Mouse (Mus musculus) embryonic facial prominence, embryonic 14.5 days (tissue): ENCODE data around the gene Wdr95. TPM values are rescaled to one million over a fixed set of nuclear protein-coding genes. Genes with fewer than 3 reads are reported as not detected.
A peak's percentile ranks its signal among the peaks of the same experiment; 100 is the strongest.

Experiments used
- ATAC-seq: fragments of 200-750 bp; cut with Nextera tagmentation; 2 replicates; pipeline ENCODE4 v1.8.0; 2017; ENCODE audit warnings: low read depth, moderate number of reproducible peaks, moderate TSS enrichment
- DNase-seq: peaks from one replicate; pipeline ENCODE4 v3.0.0-alpha.2; 2015; ENCODE audit warnings: low spot score
- H3K27ac ChIP-seq: fragments of 300-500 bp; sonication (generic); replicated peaks from 2 replicates; pipeline ENCODE4 v1.5.1; 2014; ENCODE audit warnings: low read depth, mild to moderate bottlenecking, low read length, moderate library complexity
- H3K27me3 ChIP-seq: fragments of 300-500 bp; sonication (generic); replicated peaks from 2 replicates; pipeline ENCODE4 v1.6.1; 2014; ENCODE audit warnings: low read length; ENCODE audit not compliant: control insufficient read depth, insufficient read depth
- H3K36me3 ChIP-seq: fragments of 300-500 bp; sonication (generic); 2 replicates; pipeline ENCODE4 v1.6.1; 2014; ENCODE audit warnings: low read length, mixed read lengths; ENCODE audit not compliant: control insufficient read depth, insufficient read depth
- H3K4me1 ChIP-seq: fragments of 300-500 bp; sonication (generic); 2 replicates; pipeline ENCODE4 v1.6.1; 2014; ENCODE audit warnings: antibody characterized with exemption, low read length; ENCODE audit not compliant: control insufficient read depth, insufficient read depth
- H3K4me2 ChIP-seq: fragments of 300-500 bp; sonication (generic); 2 replicates; pipeline ENCODE4 v1.6.1; 2014; ENCODE audit warnings: low read depth, mild to moderate bottlenecking, low read length, moderate library complexity, mixed read lengths
- H3K4me3 ChIP-seq: fragments of 300-500 bp; sonication (generic); 2 replicates; pipeline ENCODE4 v1.5.1; 2014; ENCODE audit warnings: low read depth, mild to moderate bottlenecking, low read length
- H3K9ac ChIP-seq: fragments of 300-500 bp; sonication (generic); 2 replicates; pipeline ENCODE4 v1.6.1; 2014; ENCODE audit warnings: low read depth, mild to moderate bottlenecking, low read length, moderate library complexity, mixed read lengths
- H3K9me3 ChIP-seq: fragments of 300-500 bp; sonication (generic); 2 replicates; pipeline ENCODE4 v1.6.1; 2016; ENCODE audit warnings: low read length; ENCODE audit not compliant: control insufficient read depth
- WGBS: fragments of 180-500 bp; shearing (Covaris S2); extraction: QIAGEN DNeasy Blood & Tissue Kit; methylation state at CpG from one replicate; pipeline ENCODE4 v1.1.7; 2014; 5-methylcytosine and 5-hydroxymethylcytosine counted together
- polyA plus RNA-seq: library from polyadenylated mRNA; unstranded; fragments of >200 nt; fragmentation: Nextera tagmentation; extraction: Ambion mirVana; gene quantifications from 2 replicates; pipeline ENCODE4 v1.2.1, GENCODE M21; 2014

The Wdr95 gene
- polyA plus RNA-seq, 1 experiment from 2014 or later: 0.72 TPM

DNA sequence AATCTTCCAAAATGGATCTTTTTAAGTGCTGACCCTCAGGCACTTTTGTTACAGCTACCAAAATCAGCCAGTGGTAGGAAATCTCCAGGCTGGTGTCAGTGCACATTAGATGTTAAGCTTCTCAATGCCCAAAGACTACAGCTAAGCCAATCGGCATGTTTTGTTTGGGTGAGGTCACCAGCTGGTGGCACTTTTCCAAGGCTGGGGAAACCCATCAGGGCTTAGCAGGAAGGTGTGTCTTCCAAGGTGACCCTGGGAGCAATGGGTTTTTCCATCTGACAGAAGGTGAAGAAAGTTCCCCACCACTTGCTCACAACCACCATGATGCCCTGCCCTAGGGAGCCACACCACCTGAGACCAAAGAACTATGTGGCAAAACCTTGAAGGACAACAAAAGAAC, 87.7 kb downstream of the Wdr95 start:
- Histone ChIP-seq H3K27ac (no peak overlapping the region), H3K9me3 (no peaks in the 10 kb centered on the region), H3K4me3 (no peak overlapping the region), H3K9ac (no peak overlapping the region), H3K36me3 (peaks cover 61% of the 10 kb centered on the region), H3K27me3 (no peaks in the 10 kb centered on the region), H3K4me1 (peaks cover 8% of the 10 kb centered on the region; the same call in 1 of the 2 replicates), H3K4me2 (no peak overlapping the region)
- ATAC-seq (no peak), DNase-seq (no peak)
- WGBS: 80% methylated on average over 1 of the region's 1 CpGs

- H3K9me3 ChIP-seq: no peaks in the 10 kb centered on the region
- H3K9ac ChIP-seq: no peak overlapping the region
- no peak overlapping the region for H3K4me2 ChIP-seq
- peaks cover 5% of the 10 kb centered on the region; the same call in 1 of the 2 replicates for H3K4me1 ChIP-seq
- peaks cover 67% of the 10 kb centered on the region for H3K36me3 ChIP-seq
- no peak overlapping the region for H3K27ac ChIP-seq
- H3K27me3 ChIP-seq: no peaks in the 10 kb centered on the region
- no peak for ATAC-seq
- WGBS: 93% methylated on average over 10 of the region's 10 CpGs
- DNase-seq: no peak
- H3K4me3 ChIP-seq: no peak overlapping the region
Observed at GRCm38 (mm10) chr5:149616817-149617216, 88.3 kb downstream of the Wdr95 start.

DNA sequence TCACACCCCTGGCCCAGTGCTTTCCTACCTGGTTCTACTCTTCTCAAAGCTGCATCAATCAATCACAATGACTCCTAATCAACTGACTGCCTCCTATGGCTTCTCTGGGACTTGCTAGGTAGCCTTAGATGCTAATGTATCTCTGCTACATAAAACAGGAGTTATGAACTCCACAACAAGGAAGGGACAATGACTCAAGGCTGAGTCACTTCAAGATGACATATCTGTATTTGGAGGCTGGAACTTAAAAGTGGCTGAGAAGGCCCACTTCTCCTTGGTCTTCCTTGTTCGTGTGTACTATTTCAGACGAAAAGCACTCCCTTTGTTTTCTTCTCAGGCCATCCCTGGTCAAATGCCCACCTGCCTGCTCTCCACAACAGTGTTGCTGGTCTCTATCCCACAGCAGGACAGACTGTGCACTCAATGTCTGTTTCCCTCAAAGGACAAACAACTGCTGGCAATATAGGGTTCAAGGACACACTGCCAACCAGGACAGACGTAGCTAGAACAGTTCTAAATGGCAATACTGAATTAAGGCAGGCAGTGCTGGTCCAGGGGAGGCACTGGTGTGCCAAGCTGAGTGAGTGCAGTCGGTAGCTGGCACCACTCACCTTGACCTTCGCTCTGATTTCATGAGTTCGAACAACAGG, 89.4 kb downstream of the Wdr95 start:
- no peak for ATAC-seq
- 87% methylated on average over 6 of the region's 6 CpGs for WGBS
- peaks cover 78% of the 10 kb centered on the region for H3K36me3 ChIP-seq

GRCm38 (mm10) chr5:149622152-149622551, 93.7 kb downstream of the Wdr95 start:
- H3K27ac ChIP-seq: no peak overlapping the region
- ATAC-seq: no peak
- WGBS: 68% methylated on average over 7 of the region's 7 CpGs

More for the DNA sequence above, 89.4 kb downstream of the Wdr95 start:
- no peak overlapping the region for H3K27ac ChIP-seq
- H3K9ac ChIP-seq: no peak overlapping the region
- no peaks in the 10 kb centered on the region for H3K4me1 ChIP-seq
- H3K4me3 ChIP-seq: no peak overlapping the region
- no peak for DNase-seq
- H3K9me3 ChIP-seq: no peaks in the 10 kb centered on the region
- H3K27me3 ChIP-seq: no peaks in the 10 kb centered on the region
- no peak overlapping the region for H3K4me2 ChIP-seq

GRCm38 (mm10) chr5:149622644-149623043, 94.2 kb downstream of the Wdr95 start:
- Histone ChIP-seq H3K27ac (no peak overlapping the region), H3K9me3 (no peaks in the 10 kb centered on the region), H3K9ac (no peak overlapping the region), H3K4me3 (no peak overlapping the region), H3K4me1 (no peaks in the 10 kb centered on the region), H3K36me3 (peaks cover 97% of the 10 kb centered on the region), H3K4me2 (no peak overlapping the region), H3K27me3 (no peaks in the 10 kb centered on the region)
- 65% methylated on average over 6 of the region's 6 CpGs for WGBS
- no peak for DNase-seq
- no peak for ATAC-seq

More at GRCm38 (mm10) chr5:149622152-149622551, 93.7 kb downstream of the Wdr95 start:
- no peak for DNase-seq
- no peak overlapping the region for H3K9ac ChIP-seq
- H3K4me1 ChIP-seq: no peaks in the 10 kb centered on the region
- no peaks in the 10 kb centered on the region for H3K27me3 ChIP-seq
- H3K36me3 ChIP-seq: peaks cover 97% of the 10 kb centered on the region
- H3K4me2 ChIP-seq: no peak overlapping the region
- H3K9me3 ChIP-seq: no peaks in the 10 kb centered on the region
- no peak overlapping the region for H3K4me3 ChIP-seq

DNA sequence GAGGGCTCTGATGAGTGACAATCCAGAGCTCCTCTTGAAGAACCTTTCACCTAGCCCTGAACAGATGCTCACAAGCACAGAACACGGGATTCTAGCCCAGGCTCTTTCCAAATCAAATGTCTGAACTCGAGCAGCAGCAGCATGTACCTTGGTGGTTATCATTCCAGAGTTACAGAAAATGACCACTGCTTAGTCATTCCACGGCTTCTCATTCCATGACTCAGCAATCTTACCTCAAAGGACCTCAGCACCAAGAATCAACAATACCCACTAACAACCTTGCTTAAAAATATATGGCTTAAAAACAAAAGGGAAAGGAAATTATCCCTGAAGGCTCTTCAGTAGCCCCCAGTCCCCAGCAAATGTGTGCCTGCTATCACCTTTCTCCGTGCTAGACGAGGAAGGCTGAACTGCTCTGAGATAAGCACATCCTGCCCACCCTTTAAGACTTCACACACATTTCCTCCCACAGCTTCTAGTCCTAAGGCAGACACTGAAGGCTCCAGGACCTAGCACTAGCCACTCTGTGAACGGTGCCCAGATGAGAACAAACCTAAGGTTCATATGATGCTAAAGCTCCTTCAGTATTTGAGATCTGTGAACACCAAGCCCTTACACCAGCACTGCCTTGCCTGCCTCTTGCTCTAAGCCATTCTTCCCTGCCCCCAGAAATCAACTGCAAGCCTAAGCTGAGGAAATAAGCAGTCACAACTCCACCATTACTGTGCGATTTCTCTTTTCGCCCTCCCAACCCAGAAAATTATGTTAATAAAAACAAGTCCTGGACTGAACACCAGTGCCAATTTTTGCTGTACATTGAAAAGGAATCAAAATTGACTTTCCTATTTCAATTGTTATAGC, 95.6 kb downstream of the Wdr95 start:
- H3K27ac ChIP-seq: no peak overlapping the region
- H3K4me2 ChIP-seq: no peak overlapping the region
- ATAC-seq (no peak), DNase-seq (no peak)
- 81% methylated on average over 8 of the region's 8 CpGs for WGBS
- no peaks in the 10 kb centered on the region for H3K27me3 ChIP-seq
- no peak overlapping the region for H3K9ac ChIP-seq
- peaks cover 95% of the 10 kb centered on the region for H3K36me3 ChIP-seq
- no peaks in the 10 kb centered on the region for H3K4me1 ChIP-seq
- no peak overlapping the region for H3K4me3 ChIP-seq
- no peaks in the 10 kb centered on the region for H3K9me3 ChIP-seq

- no peak overlapping the region for H3K27ac ChIP-seq
- no peaks in the 10 kb centered on the region for H3K4me1 ChIP-seq
- H3K27me3 ChIP-seq: no peaks in the 10 kb centered on the region
- H3K36me3 ChIP-seq: peaks cover 95% of the 10 kb centered on the region
- DNase-seq: no peak
- WGBS: 89% methylated on average over 3 of the region's 3 CpGs
- H3K4me2 ChIP-seq: no peak overlapping the region
- no peak for ATAC-seq
- no peak overlapping the region for H3K4me3 ChIP-seq
- H3K9me3 ChIP-seq: no peaks in the 10 kb centered on the region
- no peak overlapping the region for H3K9ac ChIP-seq
Observed at GRCm38 (mm10) chr5:149625547-149625946, 97.1 kb downstream of the Wdr95 start.

DNA sequence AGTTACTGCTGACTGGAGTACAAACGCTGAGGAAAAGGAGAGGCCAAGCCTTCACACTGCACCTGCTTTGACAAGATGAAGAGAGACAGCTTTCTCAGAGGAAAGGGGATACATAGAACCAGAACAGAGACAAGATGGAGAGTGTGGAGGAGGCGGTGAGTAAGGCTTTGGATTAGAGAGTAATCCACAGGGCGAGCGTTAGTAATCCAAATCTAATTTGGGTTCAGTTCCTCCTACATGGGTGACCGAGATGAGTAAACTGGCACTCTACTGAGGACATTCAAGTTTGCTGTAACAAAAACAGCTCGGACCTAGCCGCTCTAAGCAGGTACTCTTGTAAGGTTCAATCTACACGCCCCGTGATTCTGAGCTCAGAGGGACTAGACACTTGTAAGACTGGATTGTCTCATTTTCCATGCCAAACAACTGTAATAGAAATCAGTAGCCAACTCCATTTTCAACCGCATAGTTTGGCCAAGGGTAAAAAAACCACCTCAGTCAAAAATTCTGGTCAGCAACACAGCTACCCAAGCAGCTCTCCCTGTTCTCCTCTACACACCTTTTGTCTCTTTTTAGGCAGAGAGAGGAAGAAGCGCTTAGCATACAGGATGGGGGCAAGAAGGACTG, 106.0 kb downstream of the Wdr95 start:
- H3K4me3 ChIP-seq: peak overlapping the region; percentile 56
- no peak overlapping the region for H3K27ac ChIP-seq
- no peaks in the 10 kb centered on the region for H3K27me3 ChIP-seq
- WGBS: 65% methylated on average over 11 of the region's 11 CpGs
- no peak for DNase-seq
- H3K4me1 ChIP-seq: peaks cover 13% of the 10 kb centered on the region
- peak overlapping the region; percentile 65 for H3K4me2 ChIP-seq
- no peak for ATAC-seq
- H3K36me3 ChIP-seq: peaks cover 42% of the 10 kb centered on the region
- no peaks in the 10 kb centered on the region for H3K9me3 ChIP-seq
- peak overlapping the region; percentile 70 for H3K9ac ChIP-seq
